ENCODE assay signal across 10 mouse cellular contexts in genomic region chr6:52230516-52231165, GRCm38 (mm10). TPM values are rescaled to one million over a fixed set of nuclear protein-coding genes. Genes with fewer than 3 reads are reported as not detected.
DNase-seq lines count a peak whose midpoint lies in the region; ATAC-seq and TF ChIP-seq lines count a peak whose summit lies in the region.
"Had no signal": no experiment of that assay in that cellular context is flagged by ENCODE, and none has a peak within 500 bp of the region (broad histone marks: within the 10 kb centered on the region; RNA-seq: fewer than 3 reads in every experiment).

Gene Hoxa9, minus strand, starts transcription at chr6:52231089.

- no peak within 1 kb of the TSS for H3K9ac ChIP-seq in embryonic facial prominence, embryonic 11.5 days (replicated peaks; ENCODE audit: low read length)
- no peak within 1 kb of the TSS for H3K9ac ChIP-seq in midbrain, embryonic 11.5 days (ENCODE audit: low read length)
- no peak within 1 kb of the TSS for H3K9ac ChIP-seq in midbrain, embryonic 16.5 days (ENCODE audit: low read depth, low read length)
- H3K9ac ChIP-seq: hindbrain, embryonic 15.5 days had no signal

- H3K27me3 ChIP-seq in embryonic facial prominence, embryonic 11.5 days (ENCODE audit: control insufficient read depth, insufficient read depth, low read length) = peaks cover 88% of the 10 kb centered on the region
- H3K27me3 ChIP-seq in embryonic facial prominence, embryonic 10.5 days (replicated peaks; ENCODE audit: low read depth, poor library complexity, severe bottlenecking) = peaks cover 100% of the 10 kb centered on the region
- H3K27me3 ChIP-seq in midbrain, embryonic 11.5 days (ENCODE audit: control insufficient read depth, insufficient read depth, low read length) = peaks cover 93% of the 10 kb centered on the region
- peaks cover 80% of the 10 kb centered on the region for H3K27me3 ChIP-seq in midbrain, embryonic 16.5 days (ENCODE audit: control insufficient read depth, insufficient read depth, low read depth, low read length)
- H3K27me3 ChIP-seq in myocyte (ENCODE audit: control insufficient read depth, insufficient read depth, insufficient read length) = no peaks in the 10 kb centered on the region
- peaks cover 14% of the 10 kb centered on the region; the same call in 1 of the 2 replicates for H3K27me3 ChIP-seq in cerebellum, adult 2 months (ENCODE audit: control insufficient read depth, insufficient read depth, low read length)

- no peak within 1 kb of the TSS for H3K4me2 ChIP-seq in embryonic facial prominence, embryonic 11.5 days (ENCODE audit: low read depth, low read length)
- no peak within 1 kb of the TSS for H3K4me2 ChIP-seq in midbrain, embryonic 11.5 days
- no peak within 1 kb of the TSS for H3K4me2 ChIP-seq in midbrain, embryonic 16.5 days (ENCODE audit: low read length)
- peak within 1 kb of the TSS; percentile 99 for H3K4me2 ChIP-seq in myocyte (ENCODE audit: low read depth)
- H3K4me2 ChIP-seq: hindbrain, embryonic 15.5 days had no signal

- no peak for TF ChIP-seq POLR2A in myocyte (IDR thresholded peaks at IDR 0.05; ENCODE audit: insufficient read length, low read depth)
- TF ChIP-seq POLR2A in cerebellum, adult 2 months (IDR thresholded peaks at IDR 0.05; ENCODE audit: borderline replicate concordance, insufficient read depth, low read length) = no peak

- no peak for DNase-seq in embryonic facial prominence, embryonic 11.5 days (ENCODE audit: low spot score)
- DNase-seq in embryonic facial prominence, embryonic 10.5 days (ENCODE audit: low spot score) = no peak
- peak; percentile 96 for DNase-seq in midbrain, embryonic 11.5 days (ENCODE audit: low spot score, missing footprints)
- peak; percentile 68 for DNase-seq in kidney, adult 9 months
- DNase-seq in adrenal gland, postnatal 14 days = no peak
- DNase-seq in cerebellum, adult 2 months = no peak

- no peaks in the 10 kb centered on the region for H3K4me1 ChIP-seq in embryonic facial prominence, embryonic 11.5 days (ENCODE audit: control insufficient read depth, insufficient read depth, low read length)
- H3K4me1 ChIP-seq in embryonic facial prominence, embryonic 10.5 days = peaks cover 13% of the 10 kb centered on the region; the same call in 1 of the 2 replicates
- H3K4me1 ChIP-seq in midbrain, embryonic 11.5 days (ENCODE audit: control insufficient read depth, insufficient read depth, low read length) = no peaks in the 10 kb centered on the region; the same call in 1 of the 2 replicates
- H3K4me1 ChIP-seq in midbrain, embryonic 16.5 days (ENCODE audit: control insufficient read depth, insufficient read depth, low read length) = no peaks in the 10 kb centered on the region
- H3K4me1 ChIP-seq in cerebellum, adult 2 months (ENCODE audit: control insufficient read depth, insufficient read depth, low read length) = no peaks in the 10 kb centered on the region
- H3K4me1 ChIP-seq: hindbrain, embryonic 15.5 days had no signal

- ATAC-seq in embryonic facial prominence, embryonic 11.5 days (replicated peaks; ENCODE audit: insufficient number of reproducible peaks, low FRiP score, low TSS enrichment, low read depth) = 0 out of 2 replicates have a peak, but pooled peaks have one; percentile 41
- no peak for ATAC-seq in midbrain, embryonic 11.5 days (ENCODE audit: low FRiP score)
- no peak for ATAC-seq in midbrain, embryonic 16.5 days

- H3K27ac ChIP-seq in embryonic facial prominence, embryonic 11.5 days (replicated peaks; ENCODE audit: low read depth, low read length) = no peak within 1 kb of the TSS
- H3K27ac ChIP-seq in embryonic facial prominence, embryonic 10.5 days (replicated peaks) = no peak within 1 kb of the TSS
- no peak within 1 kb of the TSS for H3K27ac ChIP-seq in midbrain, embryonic 11.5 days (ENCODE audit: low read depth, low read length)
- no peak within 1 kb of the TSS for H3K27ac ChIP-seq in midbrain, embryonic 16.5 days (ENCODE audit: low read length)
- no peak within 1 kb of the TSS for H3K27ac ChIP-seq in cerebellum, adult 2 months (ENCODE audit: insufficient read depth, low read length)
- H3K27ac ChIP-seq: hindbrain, embryonic 15.5 days had no signal

- peak within 1 kb of the TSS; percentile 55 for H3ac ChIP-seq in myocyte (ENCODE audit: control insufficient read depth, insufficient read length)

- no peaks in the 10 kb centered on the region for H3K9me3 ChIP-seq in embryonic facial prominence, embryonic 11.5 days (replicated peaks; ENCODE audit: control insufficient read depth, low read length)
- H3K9me3 ChIP-seq in embryonic facial prominence, embryonic 10.5 days = no peaks in the 10 kb centered on the region
- H3K9me3 ChIP-seq in midbrain, embryonic 11.5 days (ENCODE audit: control insufficient read depth, low read length) = no peaks in the 10 kb centered on the region
- no peaks in the 10 kb centered on the region for H3K9me3 ChIP-seq in midbrain, embryonic 16.5 days (replicated peaks; ENCODE audit: control insufficient read depth, low read length, poor library complexity, severe bottlenecking)
- H3K9me3 ChIP-seq: hindbrain, embryonic 15.5 days had no signal

- H3K79me2 ChIP-seq in myocyte (ENCODE audit: control insufficient read depth, insufficient read depth) = peaks cover 86% of the 10 kb centered on the region

- TF ChIP-seq CTCF in cerebellum, adult 2 months (IDR thresholded peaks at IDR 0.05; ENCODE audit: borderline replicate concordance, insufficient read depth, low read depth, low read length) = no peak

- H3K4me3 ChIP-seq in embryonic facial prominence, embryonic 11.5 days (ENCODE audit: low read depth, low read length) = no peak within 1 kb of the TSS
- H3K4me3 ChIP-seq in embryonic facial prominence, embryonic 10.5 days = no peak within 1 kb of the TSS
- H3K4me3 ChIP-seq in midbrain, embryonic 11.5 days (ENCODE audit: low read depth, low read length) = no peak within 1 kb of the TSS
- H3K4me3 ChIP-seq in midbrain, embryonic 16.5 days (ENCODE audit: low read depth, low read length) = no peak within 1 kb of the TSS
- peak within 1 kb of the TSS; percentile 89 for H3K4me3 ChIP-seq in myocyte
- no peak within 1 kb of the TSS for H3K4me3 ChIP-seq in cerebellum, adult 2 months (replicated peaks; ENCODE audit: insufficient read depth, low read depth, low read length)
- H3K4me3 ChIP-seq: hindbrain, embryonic 15.5 days had no signal

- no peaks in the 10 kb centered on the region for H3K36me3 ChIP-seq in embryonic facial prominence, embryonic 11.5 days (replicated peaks; ENCODE audit: control insufficient read depth, insufficient read depth, low read depth, low read length)
- no peaks in the 10 kb centered on the region for H3K36me3 ChIP-seq in embryonic facial prominence, embryonic 10.5 days (replicated peaks)
- no peaks in the 10 kb centered on the region for H3K36me3 ChIP-seq in midbrain, embryonic 11.5 days (ENCODE audit: control insufficient read depth, insufficient read depth, low read length)
- H3K36me3 ChIP-seq in midbrain, embryonic 16.5 days (ENCODE audit: control insufficient read depth, insufficient read depth, low read length) = no peaks in the 10 kb centered on the region
- H3K36me3 ChIP-seq in myocyte (ENCODE audit: control insufficient read depth, insufficient read depth) = no peaks in the 10 kb centered on the region
- H3K36me3 ChIP-seq: hindbrain, embryonic 15.5 days had no signal

- WGBS in embryonic facial prominence, embryonic 11.5 days = 1% methylated on average over 24 of the region's 36 CpGs
- under 1% methylated on average over 35 of the region's 36 CpGs for WGBS in embryonic facial prominence, embryonic 10.5 days
- 1% methylated on average over 27 of the region's 36 CpGs for WGBS in midbrain, embryonic 11.5 days
- 3% methylated on average over 19 of the region's 36 CpGs for WGBS in midbrain, embryonic 16.5 days
- 3% methylated on average over 32 of the region's 36 CpGs for WGBS in cerebellum, adult 2 months

TF ChIP-seq in myocyte, 11 proteins besides CTCF, POLR2A, EP300 and RAD21:
- no peak for TF ChIP-seq CEBPB (IDR thresholded peaks at IDR 0.05; ENCODE audit: insufficient read depth, poor library complexity, severe bottlenecking)
- TF ChIP-seq USF1 (IDR thresholded peaks at IDR 0.05; ENCODE audit: low read depth) = no peak
- TF ChIP-seq TCF3 (IDR thresholded peaks at IDR 0.05; ENCODE audit: insufficient read length, low read depth) = no peak
- TF ChIP-seq E2F4 (IDR thresholded peaks at IDR 0.05; ENCODE audit: insufficient read depth) = no peak
- no peak for TF ChIP-seq POLR2AphosphoS2 (IDR thresholded peaks at IDR 0.05; ENCODE audit: insufficient read length, low read depth)
- TF ChIP-seq MAX (IDR thresholded peaks at IDR 0.05; ENCODE audit: low read depth) = no peak
- no peak for TF ChIP-seq SRF (IDR thresholded peaks at IDR 0.05; ENCODE audit: control insufficient read depth, insufficient read length, low read depth)
- no peak for TF ChIP-seq MYOG (IDR thresholded peaks at IDR 0.05; ENCODE audit: control insufficient read depth in 1 of 3, insufficient read depth in 1 of 3, insufficient read length in 2 of 3, low read depth in 2 of 3)
- TF ChIP-seq MYOD1 (IDR thresholded peaks at IDR 0.05; ENCODE audit: control insufficient read depth in 1 of 3, insufficient read length in 2 of 3, low read depth in 2 of 3) = no peak
- no peak for TF ChIP-seq TCF12 (IDR thresholded peaks at IDR 0.05; ENCODE audit: insufficient read depth, poor library complexity, severe bottlenecking)
- no peak for TF ChIP-seq REST (IDR thresholded peaks at IDR 0.05; ENCODE audit: insufficient read depth, insufficient read length)

RNA-seq across cellular contexts. Expression of gene Hoxa9, which starts in this region (rescaled TPM):
- 0.11 and 0.56 TPM in 2 replicates for polyA plus RNA-seq in embryonic facial prominence, embryonic 11.5 days (2014; fragmentation: Nextera tagmentation; extraction: Ambion mirVana)
- polyA plus RNA-seq in embryonic facial prominence, embryonic 10.5 days (2016; fragmentation: Nextera tagmentation; extraction: Ambion mirVana) = not detected in 2 replicates
- not detected in 2 replicates for polyA plus RNA-seq in midbrain, embryonic 11.5 days (2014; fragmentation: Nextera tagmentation; extraction: Ambion mirVana)
- not detected in 2 replicates for polyA plus RNA-seq in midbrain, embryonic 16.5 days (2015; fragmentation: Nextera tagmentation; extraction: Ambion mirVana)
- polyA plus RNA-seq in myocyte (2012; fragmentation: generic; extraction: Trizol) = 17.7 TPM
- 1.8 and 3.5 TPM in 2 replicates for total RNA-seq in adrenal gland, postnatal 14 days (2021)
- polyA plus RNA-seq in cerebellum, adult 2 months (2012; rRNA removed) = not detected in 2 replicates
- total RNA-seq: left cerebral cortex, postnatal 36 days had no signal

Comparison
In these comparisons a context has a peak if more than half of its experiments do, and no peak if none do; other contexts are left out.
1. RNA of gene Hoxa9 (polyA plus RNA-seq): 17.7 TPM in myocyte (single experiment); 0.11 to 0.56 TPM in embryonic facial prominence, embryonic 11.5 days, not detected in cerebellum, adult 2 months, not detected in embryonic facial prominence, embryonic 10.5 days, not detected in midbrain, embryonic 11.5 days and not detected in midbrain, embryonic 16.5 days; every median in the first group is over 10 times any median in the second.
2. Peak in ATAC-seq in embryonic facial prominence, embryonic 11.5 days; RNA of the gene not detected or under 1 TPM.
3. Peak in DNase-seq in midbrain, embryonic 11.5 days; RNA of the gene not detected or under 1 TPM.